Mouse (Mus musculus): ENCODE results near the gene Rnf150.
A peak's percentile ranks its signal among the peaks of the same experiment; 100 is the strongest.

The Rnf150 gene

GRCm38 (mm10) chr8:82863041-82863744 lies at the start of gene Rnf150:
TSS of gene Rnf150 (plus strand) at chr8:82863356.
- peak; percentile 61 to 81 for DNase-seq (ENCODE audit: low spot score in 2 of 2)

DNA sequence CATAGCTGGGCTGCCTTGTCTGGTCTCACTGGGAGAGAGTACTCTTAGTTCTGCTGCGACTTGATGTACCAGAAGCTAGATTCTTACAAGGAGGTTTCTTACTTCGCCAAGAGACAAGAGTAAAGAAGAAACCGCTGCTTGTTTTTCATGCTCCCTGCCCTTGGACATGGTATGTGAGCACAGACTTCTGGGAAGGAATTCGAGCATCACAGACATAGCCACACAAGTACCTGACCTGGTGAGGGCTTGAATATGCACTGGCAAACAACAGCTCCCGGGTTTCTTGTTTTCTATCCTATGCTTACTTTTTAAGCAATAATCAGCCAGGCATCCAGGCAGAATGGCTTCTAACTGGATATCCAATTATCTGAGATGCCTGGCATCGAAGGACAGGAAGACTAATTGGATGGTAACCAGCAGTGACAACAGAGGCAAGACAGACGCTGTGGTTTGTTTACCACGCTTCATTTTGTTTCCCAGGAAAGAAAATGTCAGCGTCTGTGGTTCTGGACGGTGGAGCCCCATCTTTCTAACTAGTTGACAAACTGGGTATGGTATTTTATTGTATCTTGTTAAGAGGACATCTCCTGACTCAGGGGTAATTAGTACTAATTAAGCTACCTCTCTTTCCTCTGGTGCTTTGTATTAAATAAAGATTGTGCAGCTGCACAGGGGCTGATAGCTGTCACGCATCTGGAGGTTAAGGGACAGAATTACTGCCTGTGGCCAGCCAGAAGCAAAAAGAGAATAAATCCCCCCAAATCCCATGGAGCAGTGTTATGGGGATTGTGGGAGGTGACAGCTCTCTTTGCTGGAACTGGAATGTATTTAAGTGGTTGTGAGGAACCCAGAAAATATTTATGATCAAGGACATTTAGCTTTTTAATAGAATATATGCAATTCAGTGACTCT lies 36.8 kb upstream of the Rnf150 start:
- DNase-seq (ENCODE audit: low spot score in 2 of 2), result no peak

DNA sequence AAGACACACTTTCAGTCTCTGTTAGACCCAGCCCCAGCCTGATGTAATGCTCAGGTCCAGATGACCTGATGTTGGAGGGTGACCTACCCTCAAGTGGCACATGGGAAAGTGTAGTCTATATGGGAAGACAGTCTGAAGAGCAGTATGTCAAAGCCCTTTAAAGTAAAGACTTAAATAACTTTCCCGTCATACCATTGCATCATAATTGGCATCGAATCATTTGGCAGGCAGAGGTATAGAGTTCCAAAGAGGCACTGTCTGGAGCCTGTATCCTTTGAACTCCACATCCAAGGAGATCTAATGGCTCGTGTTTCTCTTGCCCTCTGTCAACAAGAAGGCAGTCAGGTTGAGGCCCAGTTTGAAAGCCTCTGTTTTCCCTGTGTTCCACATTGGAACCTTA lies 22.7 kb upstream of the Rnf150 start:
- no peak for DNase-seq (ENCODE audit: low spot score in 2 of 2)

DNA sequence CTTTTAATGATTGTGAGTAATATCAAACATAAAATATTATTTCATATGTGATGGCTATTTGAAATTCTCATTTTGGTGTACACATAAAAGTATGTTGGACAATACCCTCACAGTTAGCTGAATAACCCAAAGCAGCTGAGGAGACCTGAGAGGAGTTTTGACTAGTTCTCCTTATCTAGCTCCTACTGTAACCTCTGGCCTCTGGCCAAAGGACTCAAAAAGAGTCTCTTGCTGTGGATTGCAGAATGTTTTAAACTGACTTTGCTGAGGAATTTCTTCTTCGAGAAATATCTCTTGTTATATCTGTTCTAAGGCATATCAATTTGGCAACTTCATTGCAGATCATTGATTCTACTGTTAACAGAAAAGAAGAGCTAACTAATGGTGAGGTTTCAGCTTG lies 22.2 kb upstream of the Rnf150 start:
- DNase-seq (ENCODE audit: low spot score in 2 of 2), result no peak

GRCm38 (mm10) chr8:82841520-82842142 lies 21.5 kb upstream of the Rnf150 start:
- no peak for DNase-seq (ENCODE audit: low spot score in 2 of 2)

GRCm38 (mm10) chr8:82843697-82844096 lies 19.5 kb upstream of the Rnf150 start:
- no peak for DNase-seq (ENCODE audit: low spot score in 2 of 2)

GRCm38 (mm10) chr8:82844413-82844812 lies 18.7 kb upstream of the Rnf150 start:
- no peak for DNase-seq (ENCODE audit: low spot score in 2 of 2)

- DNase-seq (ENCODE audit: low spot score in 2 of 2), result no peak
Measured at GRCm38 (mm10) chr8:82846098-82846497, 17.1 kb upstream of the Rnf150 start.

DNA sequence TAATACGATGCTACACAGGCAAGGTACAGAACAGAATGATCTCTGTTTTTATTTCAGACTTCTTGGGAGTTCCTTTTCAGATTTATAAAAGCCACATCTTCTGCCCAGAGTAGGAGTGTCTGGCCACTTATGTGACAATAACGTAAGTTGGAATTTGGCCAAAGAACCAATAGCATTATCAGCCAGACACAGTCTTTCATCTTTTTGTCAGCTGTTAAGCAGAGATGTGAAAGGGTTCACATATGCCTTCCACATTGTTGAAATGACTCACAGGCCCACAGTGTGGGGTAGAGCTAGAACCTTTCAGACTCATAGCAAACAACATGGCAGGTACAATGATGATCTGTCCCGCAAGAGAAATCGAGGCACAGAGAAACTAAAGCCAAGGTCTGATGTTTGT lies 16.4 kb upstream of the Rnf150 start:
- no peak for DNase-seq (ENCODE audit: low spot score in 2 of 2)

- no peak for DNase-seq (ENCODE audit: low spot score in 2 of 2)
Measured at GRCm38 (mm10) chr8:82858541-82859342, 4.4 kb upstream of the Rnf150 start.

DNA sequence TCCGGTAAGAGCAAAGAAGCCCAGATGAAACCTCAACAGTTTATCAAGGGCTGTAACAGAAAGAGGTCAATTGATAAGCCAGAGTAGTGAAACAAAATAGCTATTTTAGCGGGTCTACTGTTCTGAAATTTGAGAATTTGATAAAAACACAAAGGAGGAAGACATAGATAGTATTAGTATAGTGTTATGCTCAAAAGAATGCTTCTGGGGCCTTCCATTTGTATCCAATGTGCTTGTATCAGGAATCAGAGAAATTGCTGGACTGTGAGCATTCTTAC lies 3.9 kb upstream of the Rnf150 start:
- DNase-seq (ENCODE audit: low spot score in 2 of 2), result no peak

DNA sequence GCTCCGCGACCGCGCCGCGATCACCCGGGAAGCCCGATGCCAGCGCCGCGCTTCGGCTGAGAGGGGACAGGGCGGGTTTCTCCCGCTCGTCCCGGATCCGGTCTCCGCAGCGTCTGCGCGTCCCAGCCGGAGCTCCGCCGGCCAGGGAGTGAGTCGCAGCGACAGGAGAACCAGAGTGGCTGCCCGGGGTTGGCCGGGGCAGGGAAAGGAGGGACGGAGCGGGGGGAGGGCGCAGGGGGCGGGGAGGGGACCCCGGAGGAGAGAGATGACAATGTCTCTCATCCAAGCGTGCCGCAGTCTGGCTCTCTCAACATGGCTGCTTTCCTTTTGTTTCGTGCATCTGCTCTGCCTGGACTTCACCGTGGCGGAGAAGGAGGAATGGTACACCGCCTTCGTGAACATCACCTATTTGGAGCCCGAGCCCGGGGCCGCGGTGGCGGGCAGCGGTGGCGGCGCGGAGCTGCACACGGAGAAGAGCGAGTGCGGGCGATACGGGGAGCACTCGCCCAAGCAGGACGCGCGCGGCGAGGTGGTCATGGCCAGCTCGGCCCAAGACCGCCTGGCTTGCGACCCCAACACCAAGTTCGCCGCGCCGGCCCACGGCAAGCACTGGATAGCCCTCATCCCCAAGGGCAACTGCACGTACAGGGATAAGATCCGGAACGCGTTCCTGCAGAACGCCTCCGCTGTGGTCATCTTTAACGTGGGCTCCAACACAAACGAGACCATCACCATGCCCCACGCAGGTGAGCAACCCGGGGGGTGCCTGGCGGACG lies 777 bp downstream of the Rnf150 start:
- peak; percentile 32 to 56 for DNase-seq (ENCODE audit: low spot score in 2 of 2)

DNA sequence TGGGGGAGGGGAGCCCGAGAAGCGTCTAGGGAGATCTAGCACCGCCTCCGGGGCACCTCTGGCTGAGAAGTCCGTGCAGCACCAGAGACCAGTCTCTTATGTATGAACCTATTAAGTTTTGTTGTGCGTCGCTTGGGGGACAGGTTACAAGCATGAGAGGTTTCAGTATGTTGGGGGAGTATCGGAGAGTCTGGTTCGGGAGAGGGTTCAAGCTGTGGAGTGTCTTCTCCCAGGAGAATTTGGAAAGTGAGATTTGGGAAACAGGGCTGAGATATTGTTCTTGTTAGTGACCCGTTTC lies 1.3 kb downstream of the Rnf150 start:
- DNase-seq (ENCODE audit: low spot score in 2 of 2), result no peak

- no peak for DNase-seq (ENCODE audit: low spot score in 2 of 2)
Measured at GRCm38 (mm10) chr8:82865239-82865638, 2.1 kb downstream of the Rnf150 start.

DNA sequence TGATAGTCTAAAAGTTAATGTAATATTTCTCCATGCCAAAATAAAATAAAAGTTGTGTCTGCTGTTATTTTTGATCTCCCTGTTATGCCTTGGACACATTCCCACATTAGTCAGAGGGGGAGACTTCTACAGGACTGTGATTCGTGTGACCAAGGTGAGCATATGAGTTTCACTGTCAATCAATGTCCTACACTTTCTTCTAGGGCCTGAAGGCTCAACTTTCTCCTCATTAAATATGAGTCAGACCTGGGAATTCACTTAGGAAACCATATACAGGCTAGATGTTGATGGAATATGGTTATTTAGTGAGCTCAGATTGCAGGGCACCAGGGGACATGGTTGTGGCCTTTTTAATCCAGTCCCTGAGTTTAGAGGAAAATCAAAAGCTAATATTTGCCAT lies 3.1 kb downstream of the Rnf150 start:
- no peak for DNase-seq (ENCODE audit: low spot score in 2 of 2)

GRCm38 (mm10) chr8:82870840-82871490 lies 7.8 kb downstream of the Rnf150 start:
- no peak for DNase-seq (ENCODE audit: low spot score in 2 of 2)

GRCm38 (mm10) chr8:82871986-82872385 lies 8.8 kb downstream of the Rnf150 start:
- no peak for DNase-seq (ENCODE audit: low spot score in 2 of 2)

- no peak for DNase-seq (ENCODE audit: low spot score in 2 of 2)
Measured at GRCm38 (mm10) chr8:82874102-82874501, 10.9 kb downstream of the Rnf150 start.

- no peak for DNase-seq (ENCODE audit: low spot score in 2 of 2)
Measured at GRCm38 (mm10) chr8:82875135-82875534, 12.0 kb downstream of the Rnf150 start.

GRCm38 (mm10) chr8:82884480-82884879 lies 21.3 kb downstream of the Rnf150 start:
- DNase-seq (ENCODE audit: low spot score in 2 of 2), result no peak

- DNase-seq (ENCODE audit: low spot score in 2 of 2), result no peak
Measured at GRCm38 (mm10) chr8:82887234-82887633, 24.1 kb downstream of the Rnf150 start.

Measured in frontal cortex, postnatal 10 days (tissue).